Mouse (Mus musculus) heart, embryonic 10.5 days (tissue): ENCODE data around the gene Arhgef33. TPM values are rescaled to one million over a fixed set of nuclear protein-coding genes. Genes with fewer than 3 reads are reported as not detected.
A peak's percentile ranks its signal among the peaks of the same experiment; 100 is the strongest.
"Not testable (repeated sequence)": the region's sequence is repeated elsewhere in the genome, so short reads cannot be mapped to it uniquely, and the experiment has no call there.

Source experiments
- DNase-seq: peaks from one replicate; pipeline ENCODE4 v3.0.0-alpha.2; 2017; ENCODE audit warnings: low spot score
- H3K27ac ChIP-seq: fragments of 300-500 bp; sonication (generic); 2 replicates; pipeline ENCODE4 v1.5.1; 2016; ENCODE audit warnings: mild to moderate bottlenecking
- H3K27me3 ChIP-seq: fragments of 300-500 bp; sonication (generic); 2 replicates; pipeline ENCODE4 v1.6.1; 2016; ENCODE audit warnings: mild to moderate bottlenecking; ENCODE audit not compliant: poor library complexity, insufficient read depth, severe bottlenecking
- H3K36me3 ChIP-seq: fragments of 300-500 bp; sonication (generic); 2 replicates; pipeline ENCODE4 v1.6.1; 2016; ENCODE audit warnings: mild to moderate bottlenecking, moderate library complexity
- H3K4me1 ChIP-seq: fragments of 300-500 bp; sonication (generic); 2 replicates; pipeline ENCODE4 v1.6.1; 2016; ENCODE audit warnings: mild to moderate bottlenecking
- H3K4me3 ChIP-seq: fragments of 300-500 bp; sonication (generic); 2 replicates; pipeline ENCODE4 v1.5.1; 2016; ENCODE audit warnings: mild to moderate bottlenecking, moderate library complexity
- H3K9me3 ChIP-seq: fragments of 300-500 bp; sonication (generic); 2 replicates; pipeline ENCODE4 v1.6.1; 2016; ENCODE audit warnings: mild to moderate bottlenecking, moderate library complexity
- WGBS: fragments of 180-500 bp; shearing (Covaris S2); methylation state at CpG from one replicate; pipeline ENCODE4 v1.1.7; 2016; 5-methylcytosine and 5-hydroxymethylcytosine counted together
- polyA plus RNA-seq: library from polyadenylated mRNA; unstranded; fragments of >200 nt; fragmentation: Nextera tagmentation; extraction: Ambion mirVana; gene quantifications from 2 replicates; pipeline ENCODE4 v1.2.1, GENCODE M21; 2016

The Arhgef33 gene
- polyA plus RNA-seq, 1 experiment from 2014 or later: 0.78 TPM

- 80% methylated on average over 9 of the region's 9 CpGs for WGBS
- DNase-seq: no peak
- Histone ChIP-seq H3K36me3 (no peaks in the 10 kb centered on the region), H3K27ac (no peak overlapping the region), H3K9me3 (no peaks in the 10 kb centered on the region), H3K4me1 (peaks cover 9% of the 10 kb centered on the region), H3K4me3 (no peak overlapping the region), H3K27me3 (peaks cover 16% of the 10 kb centered on the region)
Measured at GRCm38 (mm10) chr17:80368606-80369005, 61.4 kb downstream of the Arhgef33 start.

GRCm38 (mm10) chr17:80372989-80373725 is 66.0 kb downstream of the Arhgef33 start, which contains the start of gene Gm10190:
TSS of gene Gm10190 (minus strand) at chr17:80373541.
- no peaks in the 10 kb centered on the region for H3K36me3 ChIP-seq
- H3K9me3 ChIP-seq: no peaks in the 10 kb centered on the region
- peak within 1 kb of the TSS; percentile 93 for H3K27ac ChIP-seq
- H3K4me1 ChIP-seq: peaks cover 13% of the 10 kb centered on the region
- DNase-seq: peak; percentile 92
- peak within 1 kb of the TSS; percentile 67 for H3K4me3 ChIP-seq
- peaks cover 32% of the 10 kb centered on the region for H3K27me3 ChIP-seq
- WGBS: 5% methylated on average over 102 of the region's 102 CpGs

- Histone ChIP-seq H3K9me3 (no peaks in the 10 kb centered on the region), H3K36me3 (no peaks in the 10 kb centered on the region), H3K27ac (peak overlapping the region; percentile 93), H3K27me3 (peaks cover 35% of the 10 kb centered on the region), H3K4me1 (peaks cover 13% of the 10 kb centered on the region), H3K4me3 (peak overlapping the region; percentile 67)
- DNase-seq: no peak
- 22% methylated on average over 29 of the region's 29 CpGs for WGBS
Measured at GRCm38 (mm10) chr17:80373726-80374096, 66.5 kb downstream of the Arhgef33 start.

GRCm38 (mm10) chr17:80378386-80378785 is 71.2 kb downstream of the Arhgef33 start:
- H3K27me3 ChIP-seq: peaks cover 20% of the 10 kb centered on the region
- not testable (repeated sequence) for H3K4me1 ChIP-seq, DNase-seq, H3K4me3 ChIP-seq, H3K27ac ChIP-seq, H3K36me3 ChIP-seq, H3K9me3 ChIP-seq

- no peak overlapping the region for H3K27ac ChIP-seq
- H3K27me3 ChIP-seq: no peaks in the 10 kb centered on the region
- DNase-seq: no peak
- H3K9me3 ChIP-seq: no peaks in the 10 kb centered on the region
- no peaks in the 10 kb centered on the region for H3K4me1 ChIP-seq
- no peaks in the 10 kb centered on the region for H3K36me3 ChIP-seq
- no peak overlapping the region for H3K4me3 ChIP-seq
- 57% methylated on average over 1 of the region's 1 CpGs for WGBS
Measured at GRCm38 (mm10) chr17:80385671-80386070, 78.5 kb downstream of the Arhgef33 start.

- WGBS: 54% methylated on average over 10 of the region's 10 CpGs
- no peak overlapping the region for H3K4me3 ChIP-seq
- 0 out of 2 replicates have a peak, but pooled peaks cover 4% of the 10 kb centered on the region for H3K4me1 ChIP-seq
- H3K27me3 ChIP-seq: no peaks in the 10 kb centered on the region
- H3K36me3 ChIP-seq: no peaks in the 10 kb centered on the region
- no peaks in the 10 kb centered on the region for H3K9me3 ChIP-seq
- no peak for DNase-seq
- H3K27ac ChIP-seq: no peak overlapping the region
Measured at GRCm38 (mm10) chr17:80390024-80390423, 82.8 kb downstream of the Arhgef33 start.

- peak; percentile 89 for DNase-seq
- Histone ChIP-seq H3K4me3 (peak overlapping the region; percentile 57), H3K4me1 (0 out of 2 replicates have a peak, but pooled peaks cover 4% of the 10 kb centered on the region), H3K36me3 (no peaks in the 10 kb centered on the region), H3K27me3 (no peaks in the 10 kb centered on the region), H3K9me3 (no peaks in the 10 kb centered on the region), H3K27ac (0 out of 2 replicates have a peak overlapping the region, but pooled peaks have one; percentile 22)
- WGBS: 12% methylated on average over 17 of the region's 17 CpGs
Measured at GRCm38 (mm10) chr17:80391423-80392403, 84.5 kb downstream of the Arhgef33 start.

- WGBS: 93% methylated on average over 7 of the region's 7 CpGs
- H3K27me3 ChIP-seq: no peaks in the 10 kb centered on the region
- H3K36me3 ChIP-seq: peaks cover 31% of the 10 kb centered on the region
- no peaks in the 10 kb centered on the region for H3K4me1 ChIP-seq
- no peak overlapping the region for H3K4me3 ChIP-seq
- no peak for DNase-seq
- no peak overlapping the region for H3K27ac ChIP-seq
- no peaks in the 10 kb centered on the region for H3K9me3 ChIP-seq
Measured at GRCm38 (mm10) chr17:80398243-80398642, 91.0 kb downstream of the Arhgef33 start.

- Histone ChIP-seq H3K27ac (no peak overlapping the region), H3K4me3 (no peak overlapping the region), H3K9me3 (no peaks in the 10 kb centered on the region), H3K36me3 (peaks cover 76% of the 10 kb centered on the region), H3K4me1 (no peaks in the 10 kb centered on the region), H3K27me3 (no peaks in the 10 kb centered on the region)
- DNase-seq: no peak
- 73% methylated on average over 1 of the region's 1 CpGs for WGBS
Measured at GRCm38 (mm10) chr17:80411182-80411581, 104.0 kb downstream of the Arhgef33 start.

GRCm38 (mm10) chr17:80418572-80419210 is 111.5 kb downstream of the Arhgef33 start:
- 86% methylated on average over 10 of the region's 10 CpGs for WGBS
- Histone ChIP-seq H3K36me3 (peaks cover 57% of the 10 kb centered on the region), H3K4me1 (no peaks in the 10 kb centered on the region), H3K27me3 (no peaks in the 10 kb centered on the region), H3K9me3 (no peaks in the 10 kb centered on the region), H3K4me3 (no peak overlapping the region), H3K27ac (no peak overlapping the region)
- no peak for DNase-seq

- H3K36me3 ChIP-seq: peaks cover 44% of the 10 kb centered on the region
- H3K9me3 ChIP-seq: no peaks in the 10 kb centered on the region
- DNase-seq: no peak
- H3K4me1 ChIP-seq: 0 out of 2 replicates have a peak, but pooled peaks cover 4% of the 10 kb centered on the region
- no peaks in the 10 kb centered on the region for H3K27me3 ChIP-seq
- H3K27ac ChIP-seq: no peak overlapping the region
- WGBS: 98% methylated on average over 1 of the region's 1 CpGs
- no peak overlapping the region for H3K4me3 ChIP-seq
Measured at GRCm38 (mm10) chr17:80420998-80421397, 113.8 kb downstream of the Arhgef33 start.

- WGBS: 89% methylated on average over 7 of the region's 7 CpGs
Measured at GRCm38 (mm10) chr17:80426171-80426570, 119.0 kb downstream of the Arhgef33 start.

More at GRCm38 (mm10) chr17:80426171-80426570, 119.0 kb downstream of the Arhgef33 start:
- peaks cover 6% of the 10 kb centered on the region; the same call in 1 of the 2 replicates for H3K4me1 ChIP-seq
- H3K9me3 ChIP-seq: no peaks in the 10 kb centered on the region
- no peaks in the 10 kb centered on the region for H3K27me3 ChIP-seq
- H3K36me3 ChIP-seq: peaks cover 18% of the 10 kb centered on the region
- H3K4me3 ChIP-seq: no peak overlapping the region
- no peak overlapping the region for H3K27ac ChIP-seq
- DNase-seq: no peak
